Mouse (Mus musculus): ENCODE data around the gene Calcrl. TPM values are rescaled to one million over a fixed set of nuclear protein-coding genes. Genes with fewer than 3 reads are reported as not detected.

The Calcrl gene
- polyA plus RNA-seq (2014; fragmentation: Nextera tagmentation; extraction: Ambion mirVana) = 44.6 and 55.3 TPM in 2 replicates

GRCm38 (mm10) chr2:84425138-84425537 lies at the start of gene Calcrl:
Gene Calcrl, minus strand, starts transcription at chr2:84425411.
- ATAC-seq (ENCODE audit: insufficient number of reproducible peaks, insufficient read depth, low FRiP score, low read depth) = peak; percentile 71
- 0% methylated on average over 10 of the region's 10 CpGs for WGBS
- Histone ChIP-seq H3K9ac (ENCODE audit: low read length) (peak within 1 kb of the TSS; percentile 69), H3K9me3 (ENCODE audit: control insufficient read depth, low read length) (no peaks in the 10 kb centered on the region), H3K4me3 (ENCODE audit: control insufficient read depth in 1 of 2, insufficient read depth in 1 of 2, low read depth in 1 of 2, low read length in 2 of 2) (peak within 1 kb of the TSS; percentile 43 to 47), H3K27ac (replicated peaks in 1 of 2; ENCODE audit: control insufficient read depth in 1 of 2, insufficient read depth in 1 of 2, low read depth in 2 of 2, low read length in 2 of 2) (peak within 1 kb of the TSS; percentile 69 to 83), H3K27me3 (ENCODE audit: control insufficient read depth, insufficient read depth, low read length) (no peaks in the 10 kb centered on the region), H3K4me1 (ENCODE audit: control insufficient read depth in 2 of 2, insufficient read depth in 2 of 2, low read length in 2 of 2) (no peaks in the 10 kb centered on the region), H3K36me3 (ENCODE audit: control insufficient read depth, insufficient read depth, low read length) (no peaks in the 10 kb centered on the region), H3K4me2 (ENCODE audit: low read length) (peak within 1 kb of the TSS; percentile 69)

- Histone ChIP-seq H3K27ac (replicated peaks in 1 of 2; ENCODE audit: control insufficient read depth in 1 of 2, insufficient read depth in 1 of 2, low read depth in 2 of 2, low read length in 2 of 2) (peak overlapping the region; percentile 86 to 96), H3K36me3 (ENCODE audit: control insufficient read depth, insufficient read depth, low read length) (peaks cover 15% of the 10 kb centered on the region), H3K4me1 (ENCODE audit: control insufficient read depth in 2 of 2, insufficient read depth in 2 of 2, low read length in 2 of 2) (peaks cover 24 to 29% of the 10 kb centered on the region in 2 experiments), H3K9ac (ENCODE audit: low read length) (peak overlapping the region; percentile 79), H3K4me2 (ENCODE audit: low read length) (peak overlapping the region; percentile 76), H3K27me3 (ENCODE audit: control insufficient read depth, insufficient read depth, low read length) (no peaks in the 10 kb centered on the region), H3K9me3 (ENCODE audit: control insufficient read depth, low read length) (no peaks in the 10 kb centered on the region), H3K4me3 (ENCODE audit: control insufficient read depth in 1 of 2, insufficient read depth in 1 of 2, low read depth in 1 of 2, low read length in 2 of 2) (peak overlapping the region in 1 of 2 experiments; percentile 46; a peak in 1 of 4 replicates)
- under 1% methylated on average over 6 of the region's 6 CpGs for WGBS
- no peak for ATAC-seq (ENCODE audit: insufficient number of reproducible peaks, insufficient read depth, low FRiP score, low read depth)
Measured at GRCm38 (mm10) chr2:84474651-84475050, 49.4 kb upstream of the Calcrl start.

- Histone ChIP-seq H3K4me1 (ENCODE audit: control insufficient read depth in 2 of 2, insufficient read depth in 2 of 2, low read length in 2 of 2) (peaks cover 24 to 29% of the 10 kb centered on the region in 2 experiments), H3K9ac (ENCODE audit: low read length) (peak overlapping the region; percentile 79), H3K27ac (replicated peaks in 1 of 2; ENCODE audit: control insufficient read depth in 1 of 2, insufficient read depth in 1 of 2, low read depth in 2 of 2, low read length in 2 of 2) (peak overlapping the region; percentile 86 to 96), H3K4me2 (ENCODE audit: low read length) (peak overlapping the region; percentile 76), H3K36me3 (ENCODE audit: control insufficient read depth, insufficient read depth, low read length) (peaks cover 22% of the 10 kb centered on the region), H3K9me3 (ENCODE audit: control insufficient read depth, low read length) (peaks cover 2% of the 10 kb centered on the region; the same call in 1 of the 2 replicates), H3K4me3 (ENCODE audit: control insufficient read depth in 1 of 2, insufficient read depth in 1 of 2, low read depth in 1 of 2, low read length in 2 of 2) (no peak overlapping the region), H3K27me3 (ENCODE audit: control insufficient read depth, insufficient read depth, low read length) (no peaks in the 10 kb centered on the region)
- 35% methylated on average over 14 of the region's 14 CpGs for WGBS
- ATAC-seq (ENCODE audit: insufficient number of reproducible peaks, insufficient read depth, low FRiP score, low read depth) = no peak
Measured at GRCm38 (mm10) chr2:84473941-84474530, 48.8 kb upstream of the Calcrl start.

- Histone ChIP-seq H3K4me2 (ENCODE audit: low read length) (no peak overlapping the region), H3K27ac (replicated peaks in 1 of 2; ENCODE audit: control insufficient read depth in 1 of 2, insufficient read depth in 1 of 2, low read depth in 2 of 2, low read length in 2 of 2) (no peak overlapping the region), H3K4me1 (ENCODE audit: control insufficient read depth in 2 of 2, insufficient read depth in 2 of 2, low read length in 2 of 2) (peaks cover 2 to 21% of the 10 kb centered on the region in 2 experiments), H3K27me3 (ENCODE audit: control insufficient read depth, insufficient read depth, low read length) (no peaks in the 10 kb centered on the region), H3K36me3 (ENCODE audit: control insufficient read depth, insufficient read depth, low read length) (peaks cover 47% of the 10 kb centered on the region), H3K9ac (ENCODE audit: low read length) (no peak overlapping the region), H3K9me3 (ENCODE audit: control insufficient read depth, low read length) (peaks cover 3% of the 10 kb centered on the region; the same call in 1 of the 2 replicates), H3K4me3 (ENCODE audit: control insufficient read depth in 1 of 2, insufficient read depth in 1 of 2, low read depth in 1 of 2, low read length in 2 of 2) (no peak overlapping the region)
- WGBS = 78% methylated on average over 4 of the region's 4 CpGs
- ATAC-seq (ENCODE audit: insufficient number of reproducible peaks, insufficient read depth, low FRiP score, low read depth) = no peak
Measured at GRCm38 (mm10) chr2:84467391-84467790, 42.2 kb upstream of the Calcrl start.

- Histone ChIP-seq H3K4me3 (ENCODE audit: control insufficient read depth in 1 of 2, insufficient read depth in 1 of 2, low read depth in 1 of 2, low read length in 2 of 2) (no peak overlapping the region), H3K27me3 (ENCODE audit: control insufficient read depth, insufficient read depth, low read length) (no peaks in the 10 kb centered on the region), H3K9me3 (ENCODE audit: control insufficient read depth, low read length) (peaks cover 3% of the 10 kb centered on the region; the same call in 1 of the 2 replicates), H3K4me1 (ENCODE audit: control insufficient read depth in 2 of 2, insufficient read depth in 2 of 2, low read length in 2 of 2) (peaks cover 2 to 21% of the 10 kb centered on the region in 2 experiments), H3K36me3 (ENCODE audit: control insufficient read depth, insufficient read depth, low read length) (peaks cover 35% of the 10 kb centered on the region), H3K27ac (replicated peaks in 1 of 2; ENCODE audit: control insufficient read depth in 1 of 2, insufficient read depth in 1 of 2, low read depth in 2 of 2, low read length in 2 of 2) (peak overlapping the region; percentile 83 to 87), H3K4me2 (ENCODE audit: low read length) (peak overlapping the region; percentile 40), H3K9ac (ENCODE audit: low read length) (peak overlapping the region; percentile 51)
- WGBS = 8% methylated on average over 7 of the region's 7 CpGs
- peak; percentile 88 for ATAC-seq (ENCODE audit: insufficient number of reproducible peaks, insufficient read depth, low FRiP score, low read depth)
Measured at GRCm38 (mm10) chr2:84464956-84465355, 39.7 kb upstream of the Calcrl start.

GRCm38 (mm10) chr2:84462411-84462810 lies 37.2 kb upstream of the Calcrl start:
- WGBS = 85% methylated on average over 3 of the region's 3 CpGs
- Histone ChIP-seq H3K4me1 (ENCODE audit: control insufficient read depth in 2 of 2, insufficient read depth in 2 of 2, low read length in 2 of 2) (peaks cover 1 to 25% of the 10 kb centered on the region in 2 experiments), H3K9ac (ENCODE audit: low read length) (no peak overlapping the region), H3K36me3 (ENCODE audit: control insufficient read depth, insufficient read depth, low read length) (peaks cover 15% of the 10 kb centered on the region), H3K4me3 (ENCODE audit: control insufficient read depth in 1 of 2, insufficient read depth in 1 of 2, low read depth in 1 of 2, low read length in 2 of 2) (no peak overlapping the region), H3K9me3 (ENCODE audit: control insufficient read depth, low read length) (no peaks in the 10 kb centered on the region), H3K27me3 (ENCODE audit: control insufficient read depth, insufficient read depth, low read length) (no peaks in the 10 kb centered on the region), H3K4me2 (ENCODE audit: low read length) (no peak overlapping the region), H3K27ac (replicated peaks in 1 of 2; ENCODE audit: control insufficient read depth in 1 of 2, insufficient read depth in 1 of 2, low read depth in 2 of 2, low read length in 2 of 2) (no peak overlapping the region)
- no peak for ATAC-seq (ENCODE audit: insufficient number of reproducible peaks, insufficient read depth, low FRiP score, low read depth)

- peaks cover 23% of the 10 kb centered on the region for H3K36me3 ChIP-seq (ENCODE audit: control insufficient read depth, insufficient read depth, low read length)
- H3K9ac ChIP-seq (ENCODE audit: low read length) = no peak overlapping the region
- H3K4me2 ChIP-seq (ENCODE audit: low read length) = no peak overlapping the region
- no peak overlapping the region for H3K4me3 ChIP-seq (ENCODE audit: control insufficient read depth in 1 of 2, insufficient read depth in 1 of 2, low read depth in 1 of 2, low read length in 2 of 2)
- no peaks in the 10 kb centered on the region for H3K9me3 ChIP-seq (ENCODE audit: control insufficient read depth, low read length)
- 0 out of 2 replicates have a peak, but pooled peaks have one; percentile 18 for ATAC-seq (ENCODE audit: insufficient number of reproducible peaks, insufficient read depth, low FRiP score, low read depth)
- peaks cover 0 to 16% of the 10 kb centered on the region in 2 experiments; a peak in 3 of 4 replicates for H3K4me1 ChIP-seq (ENCODE audit: control insufficient read depth in 2 of 2, insufficient read depth in 2 of 2, low read length in 2 of 2)
- H3K27me3 ChIP-seq (ENCODE audit: control insufficient read depth, insufficient read depth, low read length) = no peaks in the 10 kb centered on the region
- 57% methylated on average over 11 of the region's 11 CpGs for WGBS
- peak overlapping the region; percentile 6 to 75 for H3K27ac ChIP-seq (replicated peaks in 1 of 2; ENCODE audit: control insufficient read depth in 1 of 2, insufficient read depth in 1 of 2, low read depth in 2 of 2, low read length in 2 of 2)
Measured at GRCm38 (mm10) chr2:84459651-84460177, 34.5 kb upstream of the Calcrl start.
